Mouse (Mus musculus): ENCODE data around the gene Npcd.

DNA sequence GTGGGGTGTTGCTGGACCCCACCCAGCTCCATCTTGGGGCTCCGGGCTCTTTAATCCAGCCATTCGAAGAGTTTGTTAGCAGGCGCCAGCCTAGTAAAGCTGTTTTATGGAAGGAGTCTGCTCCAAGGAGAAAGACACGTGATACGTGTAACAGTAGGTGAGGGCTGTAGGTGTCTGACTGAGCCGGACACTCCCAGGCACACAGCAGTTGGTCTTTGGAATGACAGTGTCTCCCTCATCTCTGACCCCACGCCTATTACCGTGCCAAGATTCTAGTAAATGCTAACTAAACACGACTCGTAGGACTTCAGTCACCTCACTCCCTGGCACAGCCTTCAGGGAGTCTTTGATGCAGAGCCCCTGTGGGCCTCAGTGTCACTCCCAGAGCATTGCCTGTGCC, 88.7 kb downstream of the Npcd start:
- TF ChIP-seq CTCF (IDR thresholded peaks at IDR 0.05; ENCODE audit: control insufficient read depth, insufficient read depth, insufficient read length), result no peak
- no peak for TF ChIP-seq MYOD1 (IDR thresholded peaks at IDR 0.05; ENCODE audit: control insufficient read depth, insufficient read length, low read depth)
- no peak for TF ChIP-seq CEBPB (IDR thresholded peaks at IDR 0.05; ENCODE audit: low read depth)
- no peak for TF ChIP-seq USF1 (IDR thresholded peaks at IDR 0.05; ENCODE audit: low read depth)
- no peak for TF ChIP-seq MYOG (IDR thresholded peaks at IDR 0.05; ENCODE audit: control insufficient read depth, extremely low read depth, insufficient read length)
- TF ChIP-seq MAX (IDR thresholded peaks at IDR 0.05), result no peak
